Mouse (Mus musculus) activated CD4-positive, CD25-positive, alpha-beta regulatory T cell, adult 9 weeks (primary cell): ENCODE data around the gene Hsf2bp. TPM values are rescaled to one million over a fixed set of nuclear protein-coding genes. Genes with fewer than 3 reads are reported as not detected.

Experiments
- polyA plus RNA-seq: library from polyadenylated mRNA; unstranded; fragments of 100-300 nt; shearing (Covaris generic); gene quantifications from one replicate; pipeline ENCODE4 v1.2.1, GENCODE M21; 2017

Hsf2bp gene
- 0.43 TPM for polyA plus RNA-seq

GRCm38 (mm10) chr17:32035609-32036508 is at the start of gene Hsf2bp, which contains the start of gene Rrp1b:
Gene Hsf2bp (minus strand): TSS chr17:32036349.
Gene Rrp1b (plus strand): TSS chr17:32036100.

Other genes starting within 250 kb of the Hsf2bp start
- gene Sik1, start 180.5 kb downstream of the Hsf2bp start, polyA plus RNA-seq, result 6.1 TPM
- 66.8 TPM for gene Rrp1b, start 249 bp downstream of the Hsf2bp start, polyA plus RNA-seq
- gene Notch3, start 130.5 kb upstream of the Hsf2bp start, polyA plus RNA-seq, result not detected
- not detected for gene Ephx3, start 153.2 kb upstream of the Hsf2bp start, polyA plus RNA-seq
- gene Brd4, start 248.4 kb upstream of the Hsf2bp start, polyA plus RNA-seq, result 51.6 TPM